Mouse (Mus musculus) gastrocnemius, postnatal 14 days (tissue): Measurements from ENCODE around the gene Pou5f1. TPM values are rescaled to one million over a fixed set of nuclear protein-coding genes. Genes with fewer than 3 reads are reported as not detected.

Experiments
- DNase-seq: peaks from one replicate; pipeline ENCODE4 v3.0.0; 2021; ENCODE audit warnings: mixed read lengths
- intact Hi-C: fragments of 180-260 bp; cut with DNase I; formaldehyde crosslinking; loops from one replicate; pipeline ENCODE4 v1.15.1; 2025; ENCODE audit warnings: low total_unique reads
- total RNA-seq, 2 experiments: library from RNA; stranded (reverse); gene quantifications; 2 replicates each; pipeline ENCODE4 v1.2.3; 2021

Gene Pou5f1
- total RNA-seq, 2 experiments from 2014 or later, result not detected

DNA sequence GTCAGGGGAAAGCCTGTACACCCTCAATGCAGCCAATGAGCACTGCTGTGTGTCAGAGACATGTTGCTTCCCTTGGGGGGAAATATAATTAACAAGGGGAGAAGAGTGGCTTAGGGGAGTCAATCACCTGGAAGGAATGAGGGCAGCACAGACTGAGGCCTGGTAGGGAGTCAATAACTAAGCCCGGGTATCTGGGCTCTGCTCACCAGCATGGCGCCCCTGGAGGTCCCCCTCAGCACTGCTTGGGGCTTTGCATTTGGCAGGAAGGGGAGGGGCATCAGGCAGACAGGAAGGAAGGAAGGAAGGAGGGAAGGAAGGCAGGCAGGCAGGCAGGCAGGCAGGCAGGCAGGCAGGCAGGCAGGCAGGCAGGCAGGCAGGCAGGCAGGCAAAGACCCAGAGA lies 41.6 kb downstream of the Pou5f1 start:
- intact Hi-C loops, result no loop called here
- DNase-seq, result no peak

DNA sequence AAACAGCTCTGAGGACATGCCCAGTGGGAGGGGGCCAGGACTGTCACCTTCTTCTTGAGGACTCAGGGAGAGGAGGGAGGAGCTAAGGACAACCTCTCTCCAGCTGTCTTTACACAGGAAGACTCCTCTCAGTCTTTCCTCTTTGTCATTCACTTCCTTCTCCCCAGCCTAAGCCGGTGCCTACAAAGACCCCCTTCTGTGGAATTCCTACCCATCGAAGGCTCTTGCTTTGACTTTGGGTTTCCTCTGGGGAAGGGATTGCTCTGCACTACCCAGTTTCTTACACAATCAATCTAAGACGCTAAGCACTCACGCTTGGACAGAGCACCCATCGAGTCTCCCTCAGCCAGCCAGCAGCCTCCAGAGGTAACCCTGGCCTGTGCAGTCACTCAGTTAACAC lies 42.8 kb downstream of the Pou5f1 start:
- intact Hi-C loops, result no loop called here
- DNase-seq, result no peak

DNA sequence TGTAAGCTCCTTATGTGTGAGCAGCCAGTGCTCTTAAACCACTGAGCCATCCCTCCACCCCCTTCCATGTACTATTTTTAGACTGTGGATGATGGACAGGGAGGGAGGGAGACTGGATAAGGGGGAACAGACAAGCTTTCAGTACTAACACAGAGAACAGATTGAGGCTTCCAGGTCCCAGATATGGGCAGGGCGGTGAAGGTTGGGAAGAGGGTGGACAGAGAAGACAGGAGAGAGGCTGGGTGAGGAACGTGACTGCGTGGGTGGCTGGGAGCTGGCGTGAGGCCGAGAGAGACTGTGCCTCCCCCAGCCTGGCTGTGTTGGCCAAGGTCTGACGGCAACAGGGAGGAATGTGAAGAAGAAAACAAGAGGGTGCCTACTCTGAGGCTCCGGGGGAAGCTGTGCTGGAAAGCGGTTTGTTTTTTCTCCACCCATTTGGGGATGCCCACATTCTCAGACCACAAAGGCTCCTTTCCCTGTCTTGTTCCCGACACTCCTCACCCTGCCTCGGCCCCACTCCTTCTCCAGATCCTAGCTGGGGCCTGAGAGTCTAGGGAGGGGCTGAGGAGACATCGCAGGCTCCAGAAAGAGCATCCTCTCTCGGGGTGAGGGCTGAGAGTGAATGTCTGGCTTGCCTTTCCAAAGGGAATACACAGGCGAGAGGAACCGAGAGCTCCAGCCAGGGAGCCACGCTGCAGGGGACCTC lies 43.8 kb downstream of the Pou5f1 start:
- intact Hi-C loops, result no loop called here
- peak; percentile 70 for DNase-seq

DNA sequence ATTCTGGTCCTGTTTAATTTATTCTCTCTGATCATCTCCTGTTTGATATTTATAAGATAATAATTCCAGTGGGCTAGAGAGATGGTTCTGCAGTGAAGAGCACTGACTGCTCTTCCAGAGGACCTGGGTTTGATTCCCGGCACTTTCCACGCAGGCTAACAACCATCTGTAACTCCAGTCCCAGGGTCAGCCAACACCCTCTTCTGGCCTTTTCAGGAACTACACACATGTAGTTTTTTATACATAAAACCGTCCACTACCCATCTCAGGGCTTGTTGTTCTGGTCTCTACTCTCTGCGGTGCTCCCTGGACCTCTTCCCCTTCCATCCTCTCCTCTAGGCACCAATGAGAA lies 44.3 kb downstream of the Pou5f1 start:
- DNase-seq, result no peak
- intact Hi-C loops, result no loop called here

DNA sequence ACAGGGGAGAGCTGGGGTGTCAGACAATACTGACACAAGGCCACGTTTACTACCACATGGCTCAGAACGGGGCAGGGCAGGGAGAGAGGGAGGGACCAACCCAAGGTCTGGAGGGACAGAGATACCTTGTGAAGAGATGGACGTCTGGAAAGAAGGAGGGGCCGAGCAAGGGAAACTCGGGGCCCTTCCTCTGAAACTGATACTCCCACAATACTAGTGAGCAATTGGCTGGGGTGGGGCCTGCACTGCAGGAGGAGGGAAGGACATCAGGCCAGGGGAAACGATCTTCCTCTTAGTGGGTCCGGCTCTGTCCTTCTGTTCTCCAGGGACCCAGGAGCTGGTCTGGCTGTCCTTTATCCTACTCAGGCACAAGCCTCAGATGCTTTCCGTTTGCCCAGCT lies 45.1 kb downstream of the Pou5f1 start:
- intact Hi-C loops, result no loop called here
- DNase-seq, result no peak

DNA sequence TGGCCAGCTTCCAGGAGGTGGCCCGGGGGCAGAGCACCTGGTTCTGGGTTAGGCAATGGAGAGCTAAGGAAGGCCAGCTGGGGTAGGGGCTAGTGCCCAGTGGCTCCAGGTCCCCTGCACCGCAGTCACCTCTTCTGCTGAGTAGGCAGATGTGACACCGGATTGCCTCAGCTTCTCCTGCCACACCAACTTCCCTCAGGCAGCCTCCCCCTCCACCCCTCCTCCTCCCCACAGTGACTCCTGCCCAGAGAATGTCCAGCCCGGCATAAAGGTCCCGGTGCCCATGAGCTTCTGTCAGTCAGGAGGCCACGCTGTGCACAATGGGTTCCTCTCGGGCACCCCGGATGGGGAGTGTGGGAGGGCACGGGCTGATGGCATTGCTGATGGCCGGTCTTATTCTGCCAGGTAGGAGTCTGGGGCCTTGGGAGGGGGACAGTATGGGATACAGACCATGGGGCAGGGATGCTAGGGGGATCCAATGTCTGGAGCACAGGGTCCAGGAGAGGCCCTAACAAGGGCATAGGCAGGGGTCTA lies 46.1 kb downstream of the Pou5f1 start, which contains the start of gene Cdsn:
Gene Cdsn (plus strand): TSS at position 248 of the 534 bp plus-strand sequence.
- intact Hi-C loops, result no loop called here
- DNase-seq, result no peak

DNA sequence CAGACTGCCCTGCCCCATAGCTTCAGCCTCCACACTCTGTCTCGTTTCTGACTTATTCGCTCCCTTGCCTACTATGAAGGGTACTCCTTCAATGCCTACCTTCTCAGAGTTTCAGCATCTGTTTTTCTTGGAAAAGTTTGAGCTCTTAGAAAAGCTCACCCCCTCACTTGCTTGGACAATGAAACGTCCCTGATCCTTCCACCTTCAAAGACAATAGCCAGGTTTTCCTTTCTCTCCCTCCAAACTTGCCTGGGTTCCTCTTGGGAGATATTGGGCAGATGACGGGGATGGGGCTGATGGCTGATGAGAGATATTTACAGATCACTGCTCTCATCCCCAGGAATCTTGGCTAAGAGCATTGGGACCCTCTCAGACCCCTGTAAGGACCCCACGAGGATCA lies 48.5 kb downstream of the Pou5f1 start:
- no peak for DNase-seq
- intact Hi-C loops, result no loop called here

DNA sequence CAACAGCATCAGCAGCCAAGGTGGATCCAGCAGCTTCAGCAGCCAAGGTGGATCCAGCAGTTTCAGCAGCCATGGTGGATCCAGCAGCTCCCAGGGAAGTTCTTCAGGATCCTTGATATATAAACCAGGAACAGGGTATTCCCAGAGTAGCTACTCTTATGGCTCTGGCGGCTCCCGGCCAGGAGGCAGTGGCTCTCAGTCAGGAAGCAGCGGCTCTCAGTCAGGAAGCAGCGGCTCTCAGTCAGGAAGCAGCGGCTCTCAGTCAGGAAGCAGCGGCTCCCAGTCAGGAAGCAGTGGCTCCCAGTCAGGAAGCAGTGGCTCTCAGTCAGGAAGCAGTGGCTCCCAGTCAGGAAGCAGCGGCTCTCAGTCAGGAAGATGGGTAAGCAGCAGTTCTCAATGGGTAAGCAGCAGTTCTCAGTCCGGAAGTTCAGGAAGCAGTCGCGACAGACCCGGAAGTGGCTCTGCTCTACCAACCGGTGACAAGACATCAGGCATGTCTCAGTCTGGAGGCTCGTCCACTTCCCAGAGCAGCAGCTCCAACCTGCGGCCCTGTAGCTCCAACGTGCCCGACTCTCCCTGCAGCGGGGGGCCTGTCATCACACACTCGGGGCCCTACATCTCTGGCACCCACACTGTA lies 49.1 kb downstream of the Pou5f1 start:
- no peak for DNase-seq
- intact Hi-C loops, result no loop called here

DNA sequence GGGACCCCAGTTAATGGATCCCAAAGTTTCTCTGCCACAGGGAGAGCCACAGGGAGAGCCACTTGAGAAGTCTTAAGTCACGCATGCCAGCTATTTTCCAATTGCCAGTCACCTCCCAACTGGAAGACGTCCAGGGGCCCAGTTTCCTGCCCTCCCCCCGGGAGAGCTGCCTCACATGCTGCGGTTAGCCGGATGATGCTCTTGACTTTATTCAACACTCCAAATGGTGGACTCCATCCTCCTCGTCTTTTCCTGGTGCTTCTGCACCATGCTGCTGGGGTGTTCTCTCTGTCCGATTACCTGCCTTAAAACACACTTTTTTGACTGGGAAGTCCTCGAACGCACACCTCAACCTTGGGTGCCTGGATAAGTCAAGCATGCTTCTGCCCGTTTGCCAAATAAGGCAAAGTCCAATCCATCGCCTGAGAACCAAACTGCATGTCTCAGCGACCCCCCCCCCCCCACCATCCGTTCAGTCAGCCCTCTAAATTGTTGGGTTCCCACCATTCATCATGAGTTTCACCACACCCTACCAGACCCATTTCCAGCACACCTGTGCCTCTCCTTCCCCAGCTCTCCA lies 50.5 kb downstream of the Pou5f1 start:
- intact Hi-C loops, result no loop called here
- DNase-seq, result no peak

DNA sequence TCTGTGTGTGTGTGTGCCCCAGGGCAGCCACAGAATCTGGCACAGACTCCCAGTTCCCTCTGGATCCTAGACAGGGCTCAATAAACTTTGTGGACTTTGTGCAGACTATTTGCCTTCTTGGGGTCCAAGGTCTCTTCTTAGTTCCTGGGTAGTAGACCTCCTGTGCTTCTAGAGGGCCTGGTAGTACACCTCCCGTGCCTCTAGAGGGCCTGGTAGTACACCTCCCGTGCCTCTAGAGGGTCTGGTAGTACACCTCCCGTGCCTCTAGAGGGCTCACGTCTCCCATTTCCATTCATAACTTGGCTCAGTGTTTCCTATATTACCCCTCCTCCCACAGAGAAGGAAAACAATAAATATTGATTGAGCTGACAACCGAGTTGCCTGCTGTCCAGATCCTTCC lies 51.0 kb downstream of the Pou5f1 start:
- DNase-seq, result no peak
- intact Hi-C loops, result no loop called here

DNA sequence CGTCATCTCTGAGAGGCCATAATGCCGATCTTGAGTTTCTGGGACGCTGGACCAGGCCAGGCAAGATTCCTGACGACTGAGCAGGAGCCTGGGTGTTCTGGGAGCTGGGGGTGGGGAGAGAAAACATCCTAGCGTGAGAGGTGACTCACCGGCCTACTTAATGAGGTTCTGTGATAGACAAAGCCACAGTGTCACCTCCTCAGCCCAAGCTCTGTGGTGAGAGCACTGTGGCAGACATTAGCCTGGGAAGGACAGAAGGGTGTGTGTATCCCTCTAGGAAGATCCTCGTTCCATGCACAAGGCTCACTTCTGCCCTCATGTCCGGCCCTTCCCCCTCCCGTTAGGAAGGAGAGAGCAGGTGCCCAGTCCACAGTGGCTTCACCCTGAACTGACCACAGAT lies 51.5 kb downstream of the Pou5f1 start:
- DNase-seq, result no peak
- intact Hi-C loops, result no loop called here

DNA sequence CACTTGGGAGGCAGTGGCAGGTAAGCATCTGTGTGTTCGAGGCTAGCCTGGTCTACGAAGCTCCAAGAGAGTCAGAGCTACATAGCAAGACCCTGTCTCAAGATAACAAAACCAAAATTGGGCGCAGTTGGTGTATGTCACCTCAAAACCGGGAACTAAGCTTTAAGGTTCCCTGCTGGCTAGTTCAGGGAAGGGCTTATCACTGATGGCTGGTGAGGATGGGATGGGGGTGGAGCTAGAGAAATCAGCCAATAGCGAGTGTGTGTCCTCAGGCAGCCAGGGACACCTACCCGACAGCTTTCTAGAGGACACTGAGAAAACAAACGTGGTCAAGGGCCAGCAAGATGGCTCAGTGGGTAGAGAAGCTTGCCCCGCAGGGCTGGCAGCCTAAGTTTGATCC lies 52.4 kb downstream of the Pou5f1 start:
- DNase-seq, result no peak
- intact Hi-C loops, result no loop called here

Other genes starting within 250 kb of the Pou5f1 start
- 10 to 100 TPM; 34.3 to 40.7 TPM for gene H2-D1, start 243.3 kb upstream of the Pou5f1 start, total RNA-seq
- under 1 TPM; 0.18 to 0.47 TPM for gene H2-Q1, start 185.6 kb upstream of the Pou5f1 start, total RNA-seq
- gene H2-Q2, start 163.8 kb upstream of the Pou5f1 start, total RNA-seq, result under 1 TPM; 0.33 to 0.58 TPM
- gene H2-Q4, start 126.4 kb upstream of the Pou5f1 start, total RNA-seq, result 1 to 10 TPM; 3.0 to 4.1 TPM
- under 1 TPM in 1 of 2 experiments, not detected in 1; 0.10 TPM for gene H2-Q6, start 81.2 kb upstream of the Pou5f1 start, total RNA-seq
- under 1 TPM; 0.35 to 0.64 TPM for gene H2-Q7, start 66.9 kb upstream of the Pou5f1 start, total RNA-seq
- gene H2-Q10, start 35.9 kb upstream of the Pou5f1 start, total RNA-seq, result under 1 TPM in 1 of 2 experiments, not detected in 1; 0.09 TPM
- gene Tcf19, start 10.8 kb downstream of the Pou5f1 start, total RNA-seq, result 1 to 10 TPM; 4.5 to 5.4 TPM
- 1 to 10 TPM; 2.6 to 3.3 TPM for gene Cchcr1, start 11.1 kb downstream of the Pou5f1 start, total RNA-seq
- not detected for gene Psors1c2, start 27.2 kb downstream of the Pou5f1 start, total RNA-seq
- under 1 TPM; 0.09 to 0.29 TPM for gene Cdsn, start 46.1 kb downstream of the Pou5f1 start, total RNA-seq
- gene 2300002M23Rik, start 61.4 kb downstream of the Pou5f1 start, total RNA-seq, result not detected
- gene Sfta2, start 95.5 kb downstream of the Pou5f1 start, total RNA-seq, result not detected
- not detected for gene Gm9573, start 120.6 kb downstream of the Pou5f1 start, total RNA-seq
- gene Mucl3, start 137.7 kb downstream of the Pou5f1 start, total RNA-seq, result not detected
- 10 to 100 TPM; 15.7 to 16.6 TPM for gene Vars2, start 161.6 kb downstream of the Pou5f1 start, total RNA-seq
- 10 to 100 TPM; 16.1 to 19.4 TPM for gene Gtf2h4, start 167.7 kb downstream of the Pou5f1 start, total RNA-seq
- gene Ddr1, start 198.6 kb downstream of the Pou5f1 start, total RNA-seq, result 10 to 100 TPM; 20.3 to 23.4 TPM